Mouse (Mus musculus): Measurements from ENCODE around the gene Ntng2. TPM values are rescaled to one million over a fixed set of nuclear protein-coding genes. Genes with fewer than 3 reads are reported as not detected.
A peak's percentile ranks its signal among the peaks of the same experiment; 100 is the strongest.

Gene Ntng2
- polyA plus RNA-seq, 1 experiment from 2014 or later = 10.6 TPM

- WGBS = 6% methylated on average over 3 of the region's 3 CpGs
- Histone ChIP-seq H3K36me3 (ENCODE audit: control insufficient read depth, insufficient read depth, low read length) (no peaks in the 10 kb centered on the region), H3K27me3 (ENCODE audit: control insufficient read depth, insufficient read depth, low read depth, low read length) (peaks cover 4% of the 10 kb centered on the region; the same call in 1 of the 2 replicates), H3K9ac (ENCODE audit: low read depth, low read length) (no peak overlapping the region), H3K27ac (ENCODE audit: low read length) (no peak overlapping the region), H3K4me2 (ENCODE audit: low read length) (no peak overlapping the region), H3K4me3 (ENCODE audit: low read depth, low read length) (no peak overlapping the region), H3K9me3 (replicated peaks; ENCODE audit: control insufficient read depth, low read length, poor library complexity, severe bottlenecking) (no peaks in the 10 kb centered on the region), H3K4me1 (ENCODE audit: control insufficient read depth, insufficient read depth, low read length) (peaks cover 4% of the 10 kb centered on the region)
- no peak for ATAC-seq
These were observed 52.9 kb downstream of the Ntng2 start for GRCm38 (mm10) chr2:29199909-29200308.

GRCm38 (mm10) chr2:29198446-29198845 lies 54.4 kb downstream of the Ntng2 start:
- Histone ChIP-seq H3K36me3 (ENCODE audit: control insufficient read depth, insufficient read depth, low read length) (no peaks in the 10 kb centered on the region), H3K4me1 (ENCODE audit: control insufficient read depth, insufficient read depth, low read length) (peaks cover 7% of the 10 kb centered on the region), H3K4me3 (ENCODE audit: low read depth, low read length) (no peak overlapping the region), H3K9ac (ENCODE audit: low read depth, low read length) (no peak overlapping the region), H3K27ac (ENCODE audit: low read length) (no peak overlapping the region), H3K4me2 (ENCODE audit: low read length) (no peak overlapping the region), H3K27me3 (ENCODE audit: control insufficient read depth, insufficient read depth, low read depth, low read length) (peaks cover 4% of the 10 kb centered on the region; the same call in 1 of the 2 replicates), H3K9me3 (replicated peaks; ENCODE audit: control insufficient read depth, low read length, poor library complexity, severe bottlenecking) (no peaks in the 10 kb centered on the region)
- WGBS = 81% methylated on average over 5 of the region's 5 CpGs
- no peak for ATAC-seq

- Histone ChIP-seq H3K4me1 (ENCODE audit: control insufficient read depth, insufficient read depth, low read length) (peaks cover 7% of the 10 kb centered on the region), H3K9ac (ENCODE audit: low read depth, low read length) (no peak overlapping the region), H3K27me3 (ENCODE audit: control insufficient read depth, insufficient read depth, low read depth, low read length) (peaks cover 4% of the 10 kb centered on the region; the same call in 1 of the 2 replicates), H3K36me3 (ENCODE audit: control insufficient read depth, insufficient read depth, low read length) (no peaks in the 10 kb centered on the region), H3K4me3 (ENCODE audit: low read depth, low read length) (no peak overlapping the region), H3K27ac (ENCODE audit: low read length) (no peak overlapping the region), H3K4me2 (ENCODE audit: low read length) (no peak overlapping the region), H3K9me3 (replicated peaks; ENCODE audit: control insufficient read depth, low read length, poor library complexity, severe bottlenecking) (no peaks in the 10 kb centered on the region)
- 76% methylated on average over 12 of the region's 12 CpGs for WGBS
- no peak for ATAC-seq
These were observed 56.0 kb downstream of the Ntng2 start for GRCm38 (mm10) chr2:29196844-29197243.

GRCm38 (mm10) chr2:29194547-29195463 lies 58.0 kb downstream of the Ntng2 start:
- WGBS = 1% methylated on average over 54 of the region's 61 CpGs
- peaks cover 4% of the 10 kb centered on the region; the same call in 1 of the 2 replicates for H3K27me3 ChIP-seq (ENCODE audit: control insufficient read depth, insufficient read depth, low read depth, low read length)
- peak overlapping the region; percentile 65 for H3K9ac ChIP-seq (ENCODE audit: low read depth, low read length)
- H3K4me1 ChIP-seq (ENCODE audit: control insufficient read depth, insufficient read depth, low read length) = peaks cover 7% of the 10 kb centered on the region; the same call in 1 of the 2 replicates
- peak overlapping the region; percentile 52 for H3K4me3 ChIP-seq (ENCODE audit: low read depth, low read length)
- H3K4me2 ChIP-seq (ENCODE audit: low read length) = peak overlapping the region; percentile 86
- no peaks in the 10 kb centered on the region for H3K36me3 ChIP-seq (ENCODE audit: control insufficient read depth, insufficient read depth, low read length)
- no peaks in the 10 kb centered on the region for H3K9me3 ChIP-seq (replicated peaks; ENCODE audit: control insufficient read depth, low read length, poor library complexity, severe bottlenecking)
- H3K27ac ChIP-seq (ENCODE audit: low read length) = no peak overlapping the region
- peak; percentile 71 for ATAC-seq

GRCm38 (mm10) chr2:29193819-29194546 lies 58.8 kb downstream of the Ntng2 start:
- H3K4me3 ChIP-seq (ENCODE audit: low read depth, low read length) = peak overlapping the region; percentile 52
- H3K4me2 ChIP-seq (ENCODE audit: low read length) = peak overlapping the region; percentile 86
- WGBS = 16% methylated on average over 16 of the region's 16 CpGs
- H3K4me1 ChIP-seq (ENCODE audit: control insufficient read depth, insufficient read depth, low read length) = peaks cover 7% of the 10 kb centered on the region; the same call in 1 of the 2 replicates
- no peaks in the 10 kb centered on the region for H3K9me3 ChIP-seq (replicated peaks; ENCODE audit: control insufficient read depth, low read length, poor library complexity, severe bottlenecking)
- H3K27ac ChIP-seq (ENCODE audit: low read length) = no peak overlapping the region
- no peak for ATAC-seq
- H3K9ac ChIP-seq (ENCODE audit: low read depth, low read length) = peak overlapping the region; percentile 6; the same call in 1 of the 2 replicates
- peaks cover 4% of the 10 kb centered on the region; the same call in 1 of the 2 replicates for H3K27me3 ChIP-seq (ENCODE audit: control insufficient read depth, insufficient read depth, low read depth, low read length)
- H3K36me3 ChIP-seq (ENCODE audit: control insufficient read depth, insufficient read depth, low read length) = no peaks in the 10 kb centered on the region

- 86% methylated on average over 8 of the region's 8 CpGs for WGBS
- ATAC-seq = no peak
- H3K9ac ChIP-seq (ENCODE audit: low read depth, low read length) = no peak overlapping the region
These were observed 60.1 kb downstream of the Ntng2 start for GRCm38 (mm10) chr2:29192629-29193278.

GRCm38 (mm10) chr2:29191216-29192215 lies 61.3 kb downstream of the Ntng2 start:
- 68% methylated on average over 10 of the region's 10 CpGs for WGBS

More at GRCm38 (mm10) chr2:29192629-29193278, 60.1 kb downstream of the Ntng2 start:
- peaks cover 4% of the 10 kb centered on the region; the same call in 1 of the 2 replicates for H3K27me3 ChIP-seq (ENCODE audit: control insufficient read depth, insufficient read depth, low read depth, low read length)
- H3K9me3 ChIP-seq (replicated peaks; ENCODE audit: control insufficient read depth, low read length, poor library complexity, severe bottlenecking) = no peaks in the 10 kb centered on the region
- no peaks in the 10 kb centered on the region for H3K36me3 ChIP-seq (ENCODE audit: control insufficient read depth, insufficient read depth, low read length)
- H3K4me2 ChIP-seq (ENCODE audit: low read length) = no peak overlapping the region
- H3K27ac ChIP-seq (ENCODE audit: low read length) = no peak overlapping the region
- H3K4me3 ChIP-seq (ENCODE audit: low read depth, low read length) = no peak overlapping the region
- peaks cover 7% of the 10 kb centered on the region; the same call in 1 of the 2 replicates for H3K4me1 ChIP-seq (ENCODE audit: control insufficient read depth, insufficient read depth, low read length)

GRCm38 (mm10) chr2:29190392-29190791 lies 62.4 kb downstream of the Ntng2 start:
- H3K4me1 ChIP-seq (ENCODE audit: control insufficient read depth, insufficient read depth, low read length) = peaks cover 5% of the 10 kb centered on the region; the same call in 1 of the 2 replicates
- H3K27ac ChIP-seq (ENCODE audit: low read length) = no peak overlapping the region
- H3K36me3 ChIP-seq (ENCODE audit: control insufficient read depth, insufficient read depth, low read length) = no peaks in the 10 kb centered on the region
- ATAC-seq = no peak
- H3K4me2 ChIP-seq (ENCODE audit: low read length) = no peak overlapping the region
- no peaks in the 10 kb centered on the region for H3K9me3 ChIP-seq (replicated peaks; ENCODE audit: control insufficient read depth, low read length, poor library complexity, severe bottlenecking)
- no peak overlapping the region for H3K4me3 ChIP-seq (ENCODE audit: low read depth, low read length)
- 83% methylated on average over 7 of the region's 7 CpGs for WGBS
- no peak overlapping the region for H3K9ac ChIP-seq (ENCODE audit: low read depth, low read length)
- H3K27me3 ChIP-seq (ENCODE audit: control insufficient read depth, insufficient read depth, low read depth, low read length) = no peaks in the 10 kb centered on the region

More at GRCm38 (mm10) chr2:29191216-29192215, 61.3 kb downstream of the Ntng2 start:
- Histone ChIP-seq H3K27ac (ENCODE audit: low read length) (no peak overlapping the region), H3K9me3 (replicated peaks; ENCODE audit: control insufficient read depth, low read length, poor library complexity, severe bottlenecking) (no peaks in the 10 kb centered on the region), H3K36me3 (ENCODE audit: control insufficient read depth, insufficient read depth, low read length) (no peaks in the 10 kb centered on the region), H3K27me3 (ENCODE audit: control insufficient read depth, insufficient read depth, low read depth, low read length) (peaks cover 4% of the 10 kb centered on the region; the same call in 1 of the 2 replicates), H3K4me2 (ENCODE audit: low read length) (no peak overlapping the region), H3K4me3 (ENCODE audit: low read depth, low read length) (no peak overlapping the region), H3K9ac (ENCODE audit: low read depth, low read length) (no peak overlapping the region), H3K4me1 (ENCODE audit: control insufficient read depth, insufficient read depth, low read length) (peaks cover 7% of the 10 kb centered on the region; the same call in 1 of the 2 replicates)
- ATAC-seq = no peak
